Mouse (Mus musculus) bone marrow macrophage, adult 2 months (primary cell): Measurements from ENCODE around the gene Btg2. TPM values are rescaled to one million over a fixed set of nuclear protein-coding genes. Genes with fewer than 3 reads are reported as not detected.
A peak's percentile ranks its signal among the peaks of the same experiment; 100 is the strongest.

ENCODE experiments used
- H3K27ac ChIP-seq: 2 replicates; pipeline ENCODE4 v1.5.1; 2012; ENCODE audit warnings: low read depth, low read length; ENCODE audit not compliant: insufficient read depth
- H3K4me1 ChIP-seq: 2 replicates; pipeline ENCODE4 v1.6.1; 2012; ENCODE audit warnings: low read length; ENCODE audit not compliant: control insufficient read depth, insufficient read depth
- H3K4me3 ChIP-seq: 2 replicates; pipeline ENCODE4 v1.5.1; 2012; ENCODE audit warnings: mild to moderate bottlenecking, low read length, moderate library complexity; ENCODE audit not compliant: insufficient read depth
- CTCF ChIP-seq: IDR thresholded peaks from 2 replicates; pipeline ENCODE4 v1.5.1; 2012; ENCODE audit warnings: low read depth, mild to moderate bottlenecking, low read length, moderate library complexity
- POLR2A ChIP-seq: IDR thresholded peaks from 2 replicates; pipeline ENCODE4 v1.6.1; 2012; ENCODE audit warnings: mild to moderate bottlenecking, low read depth, low read length, borderline replicate concordance
- polyA plus RNA-seq: library from polyadenylated mRNA; stranded (reverse); fragments of >200 nt; gene quantifications from 2 replicates; pipeline ENCODE4 v1.2.4, GENCODE M21; 2012; ENCODE audit not compliant: missing spikeins, insufficient read depth, insufficient read length

Gene Btg2
- polyA plus RNA-seq, result 52.4 and 54.4 TPM in 2 replicates

DNA sequence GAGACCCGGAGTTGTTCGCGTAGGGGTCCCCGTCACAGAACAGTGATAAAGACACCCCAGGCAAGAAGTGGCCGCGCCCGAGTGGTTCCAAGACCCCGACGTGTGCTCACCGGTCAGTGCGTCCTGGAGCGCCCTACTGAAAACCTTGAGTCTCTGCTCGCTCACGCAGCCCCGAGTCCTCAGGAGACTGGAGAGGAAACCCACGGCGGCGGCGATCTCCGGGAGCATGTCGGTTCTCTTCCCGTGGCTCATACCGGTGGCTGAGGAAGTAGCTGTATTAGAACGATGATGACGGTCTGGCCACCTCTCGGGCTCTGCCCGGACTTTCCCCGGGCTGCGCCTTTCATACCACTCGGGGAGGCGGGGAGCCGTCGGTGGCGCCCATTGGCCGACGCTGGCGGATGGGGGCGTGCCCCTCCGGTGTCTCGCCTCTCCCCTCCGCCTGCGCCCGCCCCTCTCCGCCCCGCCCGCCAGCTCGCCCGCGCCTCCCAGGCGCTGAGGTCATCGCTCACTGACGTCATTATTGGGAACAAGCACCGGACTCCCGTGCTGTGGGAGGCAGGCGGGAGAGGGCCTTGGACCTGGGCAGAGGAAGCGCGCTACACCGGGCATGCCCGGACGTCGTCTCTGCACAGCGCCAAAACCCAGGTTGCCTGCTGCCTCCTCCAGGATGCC, at the start of gene Btg2:
TSS of gene Btg2 (minus strand) at position 319 of the 675 bp plus-strand sequence.
- Histone ChIP-seq H3K4me1 (peaks cover 37% of the 10 kb centered on the region), H3K27ac (peak within 1 kb of the TSS; percentile 58)
- TF ChIP-seq CTCF (no peak), POLR2A (peak; percentile 99)

DNA sequence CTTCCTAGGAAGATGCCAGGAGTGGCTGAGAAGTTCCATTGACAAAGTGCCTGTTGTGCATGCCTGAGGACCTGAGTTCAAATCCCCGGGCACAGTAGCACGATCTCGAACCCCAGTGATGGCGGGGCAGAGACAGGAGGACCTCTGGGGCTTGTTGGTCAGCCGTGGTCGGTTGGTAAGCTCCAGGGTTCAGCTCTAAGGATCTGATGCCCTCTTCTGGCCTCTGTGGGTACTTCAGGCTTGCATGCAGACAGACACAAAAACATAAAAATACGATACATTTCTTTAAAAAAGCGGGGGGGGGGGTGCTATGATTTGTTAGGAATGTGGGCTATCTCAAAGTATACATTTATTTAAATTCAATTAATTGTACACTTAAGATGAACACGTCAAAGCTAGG, 43.3 kb upstream of the Btg2 start:
- Histone ChIP-seq H3K27ac (no peak overlapping the region), H3K4me3 (no peak overlapping the region), H3K4me1 (no peaks in the 10 kb centered on the region)
- TF ChIP-seq POLR2A, result no peak
- TF ChIP-seq CTCF, result peak; percentile 48; the same call in 1 of the 2 replicates

More for the DNA sequence above, at the start of gene Btg2:
- peak within 1 kb of the TSS; percentile 79 for H3K4me3 ChIP-seq

DNA sequence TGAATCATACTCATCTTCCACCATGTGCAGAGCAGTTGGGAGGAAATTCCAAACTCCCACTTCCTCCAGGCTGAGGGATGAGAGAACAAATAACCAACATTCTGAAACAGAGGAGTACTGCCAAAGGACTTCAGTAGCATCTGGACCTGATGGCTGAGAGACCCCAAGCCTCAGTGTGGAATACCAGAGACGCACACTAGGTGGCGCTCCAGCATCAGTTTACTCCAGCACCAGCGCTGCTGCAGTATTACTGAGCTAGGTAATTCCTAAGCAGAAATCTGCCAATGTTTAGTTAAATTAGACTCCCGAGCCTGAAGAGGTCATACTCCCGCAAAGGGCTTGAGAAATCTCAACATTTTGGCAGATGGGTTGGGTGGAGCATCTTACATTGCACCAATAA, 41.3 kb upstream of the Btg2 start:
- Histone ChIP-seq H3K27ac (no peak overlapping the region), H3K4me3 (no peak overlapping the region), H3K4me1 (no peaks in the 10 kb centered on the region)
- TF ChIP-seq CTCF (peak; percentile 93), POLR2A (no peak)

DNA sequence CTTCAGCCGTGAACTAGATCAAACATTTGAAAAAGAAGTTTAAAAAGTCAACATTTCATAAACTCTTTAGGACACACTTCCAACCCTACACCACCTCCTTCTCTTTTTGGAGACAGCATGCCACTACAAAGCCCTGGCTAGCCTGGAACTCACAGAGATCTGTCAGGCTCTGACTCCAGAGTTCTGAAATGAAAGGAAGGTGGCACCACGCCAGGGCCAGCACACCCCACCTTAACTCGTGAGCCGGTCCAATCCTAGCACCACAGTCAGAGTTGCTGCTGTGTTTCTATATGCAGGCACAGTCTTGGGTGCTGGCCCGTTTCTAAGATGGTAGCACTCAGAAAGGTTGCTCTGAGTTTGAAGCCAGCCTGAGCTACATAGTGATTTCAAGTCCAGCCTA, 38.2 kb upstream of the Btg2 start:
- Histone ChIP-seq H3K4me1 (no peaks in the 10 kb centered on the region), H3K27ac (no peak overlapping the region), H3K4me3 (no peak overlapping the region)
- no peak for TF ChIP-seq CTCF
- no peak for TF ChIP-seq POLR2A

DNA sequence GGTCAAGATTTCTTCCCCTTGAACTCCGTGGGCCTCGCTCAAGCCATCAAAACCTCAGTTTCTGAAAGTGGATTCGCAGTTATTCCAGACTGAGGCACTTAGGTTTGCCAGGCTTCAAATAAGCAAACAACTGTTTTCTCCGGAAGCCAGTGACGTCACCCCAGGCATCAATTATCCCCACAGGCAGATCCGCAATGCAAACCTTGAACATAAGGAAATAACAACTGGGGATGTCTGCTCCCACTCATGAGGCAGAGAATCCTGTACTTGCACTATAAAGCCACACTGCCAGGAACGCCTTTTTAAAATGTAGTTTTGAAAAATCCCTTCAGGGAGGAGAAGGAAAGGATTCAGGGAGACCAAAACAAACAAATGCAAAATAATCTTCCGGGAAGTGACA, 36.5 kb upstream of the Btg2 start:
- H3K4me3 ChIP-seq, result no peak overlapping the region
- TF ChIP-seq POLR2A (no peak), CTCF (no peak)
- H3K27ac ChIP-seq, result no peak overlapping the region

DNA sequence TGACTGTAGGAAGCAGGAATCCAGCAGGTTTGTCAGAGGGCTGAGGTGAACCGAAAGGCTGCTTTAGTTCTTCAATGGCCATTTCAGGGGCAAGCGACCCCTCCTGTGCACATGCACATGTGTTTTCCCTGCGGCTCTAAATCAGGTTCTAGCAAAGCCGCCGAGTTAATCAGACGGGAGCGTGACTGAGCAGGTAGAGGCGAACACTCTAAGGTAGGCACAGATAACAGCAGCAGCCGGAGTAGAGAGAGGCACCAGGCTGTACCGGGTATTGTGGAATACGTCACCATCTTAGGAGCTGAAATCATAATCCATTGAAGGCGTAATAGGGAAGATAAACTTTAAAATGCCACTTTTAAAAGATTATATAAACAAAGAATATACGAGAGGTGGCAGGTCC, 35.8 kb upstream of the Btg2 start:
- no peak overlapping the region for H3K4me3 ChIP-seq
- H3K4me1 ChIP-seq, result peaks cover 8% of the 10 kb centered on the region
- no peak for TF ChIP-seq POLR2A
- TF ChIP-seq CTCF, result no peak
- no peak overlapping the region for H3K27ac ChIP-seq

More for the DNA sequence above, 36.5 kb upstream of the Btg2 start:
- peaks cover 5% of the 10 kb centered on the region for H3K4me1 ChIP-seq

DNA sequence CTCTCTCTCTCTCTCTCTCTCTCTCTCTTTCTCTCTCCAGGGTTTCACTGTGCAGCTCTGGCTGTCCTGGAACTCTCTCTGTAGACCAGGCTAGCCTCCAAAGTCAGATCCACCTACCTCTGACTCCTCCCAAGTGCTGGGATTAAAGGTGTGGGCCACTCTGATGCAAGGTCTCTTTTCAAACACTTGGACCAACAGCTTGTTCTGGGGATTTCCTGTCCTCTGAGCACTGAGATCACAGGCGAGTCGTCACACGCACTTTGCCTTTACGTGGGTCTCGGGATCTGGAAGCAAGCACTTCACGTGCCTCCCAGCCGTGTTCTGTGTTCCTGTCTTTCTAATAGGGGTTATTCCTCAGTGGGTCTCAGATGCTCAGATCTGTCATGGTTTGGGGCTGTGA, 35.1 kb upstream of the Btg2 start:
- H3K4me3 ChIP-seq, result no peak overlapping the region
- TF ChIP-seq CTCF (no peak), POLR2A (no peak)
- peaks cover 8% of the 10 kb centered on the region for H3K4me1 ChIP-seq
- H3K27ac ChIP-seq, result no peak overlapping the region

DNA sequence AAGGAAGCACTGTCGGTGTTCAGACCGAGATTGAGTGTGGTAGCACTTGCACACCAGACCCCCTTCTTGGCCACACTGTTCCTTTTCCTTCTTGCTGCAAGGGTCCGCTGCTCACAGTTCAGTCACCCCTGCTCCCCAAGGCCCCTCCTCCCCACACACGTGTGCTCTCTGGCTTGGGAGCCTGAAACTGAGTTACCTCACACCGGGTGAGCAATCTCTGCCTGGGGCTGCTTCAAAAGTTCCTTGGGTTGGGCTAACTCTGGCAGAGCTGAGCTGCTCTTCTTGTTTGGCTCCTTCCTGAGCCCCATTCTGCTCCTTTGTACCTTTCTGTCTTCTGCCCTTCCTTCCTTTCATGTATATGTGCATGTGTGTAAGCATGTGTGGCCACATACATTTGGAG, 34.6 kb upstream of the Btg2 start:
- Histone ChIP-seq H3K4me3 (no peak overlapping the region), H3K27ac (no peak overlapping the region), H3K4me1 (peaks cover 8% of the 10 kb centered on the region)
- TF ChIP-seq CTCF, result no peak
- no peak for TF ChIP-seq POLR2A

DNA sequence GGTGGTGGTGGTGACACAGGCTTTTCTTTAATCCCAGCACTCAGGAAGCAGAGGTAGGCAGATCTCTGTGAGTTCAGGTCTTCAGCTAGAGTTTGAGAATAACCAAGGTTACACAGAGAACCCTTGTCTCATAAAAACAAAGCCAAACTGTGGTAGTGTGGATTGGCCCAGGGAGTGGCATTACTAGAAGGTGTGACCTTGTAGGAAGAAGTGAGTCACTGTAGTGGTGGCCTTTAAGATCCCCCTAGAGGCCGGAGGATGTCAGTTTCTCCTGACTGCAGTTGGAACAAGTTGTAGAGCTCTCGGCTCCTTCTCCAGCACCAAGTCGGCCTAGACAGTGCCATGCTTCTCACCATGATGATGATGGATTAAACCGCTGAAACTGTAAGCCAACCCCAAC, 32.1 kb upstream of the Btg2 start, which contains the start of gene Chit1:
TSS of gene Chit1 (plus strand) at position 264 of the 400 bp plus-strand sequence.
- H3K4me1 ChIP-seq, result peaks cover 8% of the 10 kb centered on the region
- no peak within 1 kb of the TSS for H3K27ac ChIP-seq
- TF ChIP-seq CTCF (no peak), POLR2A (no peak)
- no peak within 1 kb of the TSS for H3K4me3 ChIP-seq

DNA sequence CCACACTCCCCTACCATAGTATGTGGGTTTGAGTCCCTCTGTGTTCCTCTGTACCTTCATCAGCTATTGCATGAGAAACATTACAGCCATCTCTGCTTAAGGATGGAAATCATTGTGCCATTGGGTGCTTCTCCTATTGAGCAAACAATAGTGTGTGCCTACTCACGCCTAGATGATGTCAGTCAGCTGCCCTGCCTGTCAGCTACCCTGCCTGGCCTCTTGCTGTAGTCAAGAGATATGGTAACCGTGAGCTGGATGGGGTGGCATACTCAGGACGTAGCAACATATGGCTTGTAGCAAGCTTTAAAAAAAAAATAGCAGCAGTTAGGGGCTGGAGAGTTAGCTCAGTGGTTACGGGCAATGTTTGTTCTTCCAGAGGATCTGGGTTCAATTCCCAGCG, 31.5 kb upstream of the Btg2 start:
- Histone ChIP-seq H3K4me1 (peaks cover 8% of the 10 kb centered on the region), H3K27ac (no peak overlapping the region), H3K4me3 (no peak overlapping the region)
- TF ChIP-seq CTCF (no peak), POLR2A (no peak)
